Mouse (Mus musculus) heart, adult 2 months (tissue): ENCODE data around the gene Fos.

ENCODE experiments used
- CTCF ChIP-seq: fragments of 200-600 bp; IDR thresholded peaks from 2 replicates; pipeline ENCODE4 v1.8.1; 2022; ENCODE audit warnings: antibody characterized with exemption, mild to moderate bottlenecking, moderate library complexity
- EP300 ChIP-seq: fragments of 200-500 bp; IDR thresholded peaks from 2 replicates; pipeline ENCODE4 v1.6.1; 2011; ENCODE audit warnings: low read depth, low read length, control low read depth; ENCODE audit not compliant: insufficient read depth

DNA sequence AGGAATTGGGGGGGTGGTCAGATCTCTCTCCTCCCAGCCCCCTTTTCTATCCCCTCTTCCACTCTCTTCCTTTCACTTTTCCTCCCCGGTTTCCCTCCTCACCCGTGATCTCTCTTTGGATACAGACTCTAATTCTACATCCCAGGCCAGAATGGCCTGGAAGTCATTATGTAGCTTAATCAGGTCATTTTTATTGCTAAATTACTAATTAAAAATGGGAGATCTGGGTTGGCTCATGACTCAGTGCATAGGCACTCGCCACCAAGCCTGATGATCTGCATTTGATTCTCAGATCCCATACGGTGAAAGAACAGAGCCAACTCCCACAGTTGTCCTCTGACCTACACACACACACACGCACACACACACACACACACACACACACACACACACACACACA is 39.2 kb upstream of the Fos start:
- no peak for TF ChIP-seq EP300
- TF ChIP-seq CTCF, result no peak
